Mouse (Mus musculus) adrenal gland, postnatal 36 days (tissue): ENCODE data around the gene Rps2. TPM values are rescaled to one million over a fixed set of nuclear protein-coding genes. Genes with fewer than 3 reads are reported as not detected.
"Not testable (repeated sequence)": the region's sequence is repeated elsewhere in the genome, so short reads cannot be mapped to it uniquely, and the experiment has no call there.

Source experiments
- DNase-seq, 2 experiments: peaks; one replicate each; pipeline ENCODE4 v3.0.0; 2021; ENCODE audit warnings: mixed read lengths in 1 of 2
- total RNA-seq, 2 experiments: library from RNA; stranded (reverse); gene quantifications; 2 replicates each; pipeline ENCODE4 v1.2.3; 2021

The Rps2 gene
- total RNA-seq, 2 experiments from 2014 or later: 720 to 747 TPM

GRCm38 (mm10) chr17:24701251-24701650 is 16.7 kb upstream of the Rps2 start:
- no peak for DNase-seq

GRCm38 (mm10) chr17:24705821-24706220 is 12.1 kb upstream of the Rps2 start:
- DNase-seq: no peak

GRCm38 (mm10) chr17:24706982-24707800 is 10.7 kb upstream of the Rps2 start, which contains the start of gene Tbl3:
Gene Tbl3, minus strand, starts transcription at chr17:24707660.
- peak; percentile 94 to 95 for DNase-seq

GRCm38 (mm10) chr17:24707801-24708425 is 10.0 kb upstream of the Rps2 start:
- DNase-seq: no peak

GRCm38 (mm10) chr17:24708646-24709045 is 9.3 kb upstream of the Rps2 start:
- no peak for DNase-seq

- DNase-seq: no peak
Measured at GRCm38 (mm10) chr17:24715556-24715955, 2.4 kb upstream of the Rps2 start.

- DNase-seq: no peak
Measured at GRCm38 (mm10) chr17:24716166-24716682, 1.7 kb upstream of the Rps2 start.

GRCm38 (mm10) chr17:24718938-24719337 is 1.0 kb downstream of the Rps2 start:
- DNase-seq: not testable (repeated sequence)

GRCm38 (mm10) chr17:24719494-24720222 is 1.7 kb downstream of the Rps2 start:
- DNase-seq: peak; percentile 98

GRCm38 (mm10) chr17:24720616-24721015 is 2.7 kb downstream of the Rps2 start:
- not testable (repeated sequence) for DNase-seq

GRCm38 (mm10) chr17:24721383-24721955 is 3.6 kb downstream of the Rps2 start:
- not testable (repeated sequence) for DNase-seq

GRCm38 (mm10) chr17:24722220-24722924 is 4.5 kb downstream of the Rps2 start:
- no peak for DNase-seq

GRCm38 (mm10) chr17:24723122-24723880 is 5.4 kb downstream of the Rps2 start:
- no peak for DNase-seq

GRCm38 (mm10) chr17:24723881-24724180 is 5.9 kb downstream of the Rps2 start:
- DNase-seq: peak in 1 of 2 experiments; percentile 30

- peak; percentile 97 to 98 for DNase-seq
Measured at GRCm38 (mm10) chr17:24724184-24724583, 6.3 kb downstream of the Rps2 start, which contains the start of gene Ndufb10. Gene Ndufb10, minus strand, starts transcription at chr17:24724478.

- no peak for DNase-seq
Measured at GRCm38 (mm10) chr17:24725637-24726390, 7.9 kb downstream of the Rps2 start.

- no peak for DNase-seq
Measured at GRCm38 (mm10) chr17:24727618-24728017, 9.7 kb downstream of the Rps2 start, which contains the start of gene Rpl3l. Gene Rpl3l, plus strand, starts transcription at chr17:24727820.

GRCm38 (mm10) chr17:24728184-24728583 is 10.3 kb downstream of the Rps2 start:
- no peak for DNase-seq

- DNase-seq: no peak
Measured at GRCm38 (mm10) chr17:24729067-24729466, 11.2 kb downstream of the Rps2 start.

- no peak for DNase-seq
Measured at GRCm38 (mm10) chr17:24730787-24731186, 12.9 kb downstream of the Rps2 start.
